Mouse (Mus musculus): ENCODE data around the gene Ccdc87.
A peak's percentile ranks its signal among the peaks of the same experiment; 100 is the strongest.

GRCm38 (mm10) chr19:4878405-4879323 is 39.5 kb downstream of the Ccdc87 start, which contains the start of gene Zdhhc24:
- no peak for TF ChIP-seq CTCF (IDR thresholded peaks at IDR 0.05; ENCODE audit: low read depth, low read length)
- peak; percentile 63 for TF ChIP-seq POLR2A (IDR thresholded peaks at IDR 0.05; ENCODE audit: insufficient read depth, low read length)
